Mouse (Mus musculus) E14TG2a.4 (cell line): ENCODE results near the gene Ndufb11.

Source experiments
- H3K27me3 ChIP-seq: 2 replicates; pipeline ENCODE4 v1.6.1; 2014; ENCODE audit warnings: low read length, control low read depth; ENCODE audit not compliant: insufficient read depth
- H3K36me3 ChIP-seq: 2 replicates; pipeline ENCODE4 v1.6.1; 2014; ENCODE audit warnings: low read length, control low read depth; ENCODE audit not compliant: insufficient read depth
- H3K4me1 ChIP-seq: replicated peaks from 2 replicates; pipeline ENCODE4 v1.6.1; 2014; ENCODE audit warnings: low read depth, low read length, control low read depth
- H3K4me3 ChIP-seq: replicated peaks from 2 replicates; pipeline ENCODE4 v1.5.1; 2014; ENCODE audit warnings: mild to moderate bottlenecking, low read length
- H3K9me3 ChIP-seq: 2 replicates; pipeline ENCODE4 v1.6.1; 2014; ENCODE audit warnings: low read length, control low read depth
- CTCF ChIP-seq: conservative IDR thresholded peaks from 2 replicates; pipeline ENCODE4 v1.5.1; 2014; ENCODE audit warnings: low read length
- NANOG ChIP-seq: IDR thresholded peaks from 2 replicates; pipeline ENCODE4 v1.6.1; 2014; ENCODE audit warnings: borderline replicate concordance, low read length, mixed read lengths
- POU5F1 ChIP-seq: IDR thresholded peaks from 2 replicates; pipeline ENCODE4 v1.6.1; 2014; ENCODE audit warnings: low read length, borderline replicate concordance

The Ndufb11 gene

GRCm38 (mm10) chrX:20617176-20617902, at the start of gene Ndufb11, which contains the start of gene Rbm10:
Gene Ndufb11, minus strand, starts transcription at chrX:20617619.
Gene Rbm10, plus strand, starts transcription at chrX:20617503.
- H3K4me1 ChIP-seq: peaks cover 27% of the 10 kb centered on the region
- TF ChIP-seq NANOG: no peak
- no peak for TF ChIP-seq CTCF
- no peak for TF ChIP-seq POU5F1
- H3K27me3 ChIP-seq: no peaks in the 10 kb centered on the region
- H3K9me3 ChIP-seq: no peaks in the 10 kb centered on the region
- H3K4me3 ChIP-seq: peak within 1 kb of the TSS; percentile 87
- H3K36me3 ChIP-seq: peaks cover 43% of the 10 kb centered on the region

GRCm38 (mm10) chrX:20663444-20663790, 46.0 kb upstream of the Ndufb11 start:
- TF ChIP-seq POU5F1: no peak
- TF ChIP-seq CTCF: no peak
- no peak for TF ChIP-seq NANOG
- peaks cover 39% of the 10 kb centered on the region for H3K4me1 ChIP-seq
- no peaks in the 10 kb centered on the region for H3K27me3 ChIP-seq
- peaks cover 48% of the 10 kb centered on the region for H3K36me3 ChIP-seq
- H3K4me3 ChIP-seq: peak overlapping the region; percentile 85
- no peaks in the 10 kb centered on the region for H3K9me3 ChIP-seq

GRCm38 (mm10) chrX:20662716-20663443, 45.5 kb upstream of the Ndufb11 start:
- H3K4me3 ChIP-seq: peak overlapping the region; percentile 85
- no peaks in the 10 kb centered on the region for H3K9me3 ChIP-seq
- no peaks in the 10 kb centered on the region for H3K27me3 ChIP-seq
- H3K4me1 ChIP-seq: peaks cover 39% of the 10 kb centered on the region
- H3K36me3 ChIP-seq: peaks cover 42% of the 10 kb centered on the region
- no peak for TF ChIP-seq POU5F1
- TF ChIP-seq CTCF: peak; percentile 23; the same call in 1 of the 2 replicates
- TF ChIP-seq NANOG: no peak

GRCm38 (mm10) chrX:20662317-20662715, 44.9 kb upstream of the Ndufb11 start:
- Histone ChIP-seq H3K9me3 (no peaks in the 10 kb centered on the region), H3K4me3 (no peak overlapping the region), H3K27me3 (no peaks in the 10 kb centered on the region), H3K4me1 (peaks cover 39% of the 10 kb centered on the region), H3K36me3 (peaks cover 37% of the 10 kb centered on the region)
- TF ChIP-seq POU5F1 (no peak), NANOG (no peak), CTCF (no peak)

DNA sequence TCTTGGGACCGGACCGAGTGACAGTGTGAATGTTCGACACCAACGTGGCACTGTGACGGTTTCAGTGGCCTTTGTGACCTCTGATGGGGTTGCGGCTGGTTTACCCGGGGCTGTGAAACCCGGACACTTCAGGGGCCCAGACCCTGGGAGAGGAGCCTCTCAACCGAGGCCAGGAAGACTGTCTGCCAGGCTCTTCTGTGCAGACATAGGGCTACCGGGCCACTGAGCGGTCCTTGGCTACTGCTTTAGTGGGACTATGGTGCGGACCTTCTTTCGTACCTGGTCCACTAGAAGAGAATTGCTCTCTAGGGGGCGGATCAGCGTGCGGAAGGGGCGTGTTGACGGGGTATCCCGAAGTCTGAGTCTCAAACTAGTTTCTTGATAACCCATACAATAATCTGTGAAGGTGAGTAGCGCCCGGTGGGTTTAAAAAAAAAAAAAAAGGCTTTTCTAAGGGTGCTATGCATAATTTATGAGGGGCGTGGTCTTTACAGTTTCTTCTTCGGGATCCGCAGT, 41.5 kb upstream of the Ndufb11 start:
- TF ChIP-seq CTCF (no peak), NANOG (no peak), POU5F1 (no peak)
- H3K36me3 ChIP-seq: 0 out of 2 replicates have a peak, but pooled peaks cover 5% of the 10 kb centered on the region
- H3K27me3 ChIP-seq: no peaks in the 10 kb centered on the region
- H3K9me3 ChIP-seq: no peaks in the 10 kb centered on the region
- H3K4me1 ChIP-seq: peaks cover 26% of the 10 kb centered on the region
- H3K4me3 ChIP-seq: peak overlapping the region; percentile 85

DNA sequence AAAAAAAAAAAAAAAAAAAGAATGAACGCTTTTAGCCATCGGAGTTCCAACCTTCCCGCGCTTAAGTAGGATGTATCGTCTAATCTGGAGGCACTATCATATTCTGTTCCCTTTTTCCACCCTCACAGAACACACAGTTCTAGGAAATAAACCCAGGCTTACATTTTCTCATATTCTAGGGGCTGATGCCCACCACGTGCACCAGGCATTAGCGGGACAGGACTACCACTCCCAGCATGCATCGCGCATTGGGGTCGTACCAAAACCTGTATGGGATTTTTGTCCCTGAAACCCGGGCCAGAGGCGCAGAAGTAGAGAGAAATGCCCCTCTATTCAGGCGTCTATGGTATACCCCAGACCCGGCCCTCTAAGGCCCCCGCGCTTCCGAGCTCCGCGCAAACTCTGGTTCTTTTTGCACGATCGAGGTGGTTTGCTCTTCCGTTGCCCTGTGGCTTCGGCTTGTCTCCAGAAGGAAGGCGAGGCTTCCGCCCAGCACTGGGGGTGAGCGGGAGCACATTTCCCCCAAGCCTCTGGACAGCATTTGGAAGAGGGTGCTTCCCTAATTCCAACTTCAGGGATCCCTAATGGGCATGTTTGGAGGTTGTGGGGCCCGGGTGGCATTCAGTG, 40.7 kb upstream of the Ndufb11 start, which contains the start of gene Uba1:
Gene Uba1 (plus strand): TSS at position 301 of the 627 bp plus-strand sequence.
- Histone ChIP-seq H3K27me3 (no peaks in the 10 kb centered on the region), H3K36me3 (0 out of 2 replicates have a peak, but pooled peaks cover 5% of the 10 kb centered on the region), H3K4me3 (peak within 1 kb of the TSS; percentile 85), H3K4me1 (peaks cover 21% of the 10 kb centered on the region), H3K9me3 (no peaks in the 10 kb centered on the region)
- TF ChIP-seq CTCF (no peak), NANOG (no peak), POU5F1 (no peak)

- no peaks in the 10 kb centered on the region for H3K9me3 ChIP-seq
- H3K4me1 ChIP-seq: peaks cover 21% of the 10 kb centered on the region
Observed at GRCm38 (mm10) chrX:20657593-20657992, 40.2 kb upstream of the Ndufb11 start.

DNA sequence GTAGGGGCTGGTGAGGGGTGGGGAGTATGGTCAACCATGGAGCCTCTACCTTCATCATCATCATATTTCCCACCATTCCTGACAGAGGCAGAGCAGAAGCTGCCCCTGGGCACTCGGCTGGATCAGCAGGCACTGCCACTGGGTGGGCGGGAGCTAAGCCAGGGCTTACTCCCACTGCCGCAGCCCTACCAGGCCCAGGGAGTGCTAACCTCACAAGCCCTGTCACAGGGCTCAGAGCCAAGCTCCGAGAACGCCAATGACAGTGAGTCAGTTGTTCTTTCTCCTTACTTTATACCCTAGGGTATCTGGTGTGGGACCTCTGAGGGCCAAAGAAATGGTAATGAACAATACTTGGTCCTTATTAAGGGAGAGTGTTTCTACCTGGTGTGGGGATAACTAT, 27.4 kb upstream of the Ndufb11 start:
- Histone ChIP-seq H3K27me3 (no peaks in the 10 kb centered on the region), H3K4me3 (no peak overlapping the region), H3K9me3 (no peaks in the 10 kb centered on the region), H3K36me3 (peaks cover 98% of the 10 kb centered on the region), H3K4me1 (peaks cover 16% of the 10 kb centered on the region)
- TF ChIP-seq POU5F1: no peak

More at GRCm38 (mm10) chrX:20657593-20657992, 40.2 kb upstream of the Ndufb11 start:
- Histone ChIP-seq H3K4me3 (peak overlapping the region; percentile 85), H3K36me3 (0 out of 2 replicates have a peak, but pooled peaks cover 5% of the 10 kb centered on the region), H3K27me3 (no peaks in the 10 kb centered on the region)
- TF ChIP-seq NANOG (no peak), CTCF (no peak), POU5F1 (no peak)

GRCm38 (mm10) chrX:20638141-20638540, 20.7 kb upstream of the Ndufb11 start:
- peaks cover 80% of the 10 kb centered on the region for H3K36me3 ChIP-seq
- TF ChIP-seq CTCF (no peak), POU5F1 (no peak), NANOG (no peak)
- peaks cover 30% of the 10 kb centered on the region for H3K4me1 ChIP-seq
- no peaks in the 10 kb centered on the region for H3K9me3 ChIP-seq
- H3K27me3 ChIP-seq: no peaks in the 10 kb centered on the region
- no peak overlapping the region for H3K4me3 ChIP-seq
